Mouse (Mus musculus) kidney, embryonic 16.5 days (tissue): ENCODE results near the gene Cdh13. TPM values are rescaled to one million over a fixed set of nuclear protein-coding genes. Genes with fewer than 3 reads are reported as not detected.

Source experiments
- ATAC-seq: fragments of 200-750 bp; cut with Nextera tagmentation; 2 replicates; pipeline ENCODE4 v1.8.0; 2017; ENCODE audit warnings: moderate TSS enrichment; ENCODE audit not compliant: low FRiP score, low TSS enrichment
- H3K27ac ChIP-seq: fragments of 300-500 bp; sonication (generic); 2 replicates; pipeline ENCODE4 v1.5.1; 2014; ENCODE audit warnings: low read length
- H3K27me3 ChIP-seq: fragments of 300-500 bp; sonication (generic); 2 replicates; pipeline ENCODE4 v1.6.1; 2014; ENCODE audit warnings: low read length, control low read depth, mixed read lengths; ENCODE audit not compliant: insufficient read depth
- H3K36me3 ChIP-seq: fragments of 300-500 bp; sonication (generic); 2 replicates; pipeline ENCODE4 v1.6.1; 2014; ENCODE audit warnings: low read length, control low read depth, mixed read lengths; ENCODE audit not compliant: insufficient read depth
- H3K4me1 ChIP-seq: fragments of 300-500 bp; sonication (generic); 2 replicates; pipeline ENCODE4 v1.6.1; 2014; ENCODE audit warnings: low read length, control low read depth, mixed read lengths; ENCODE audit not compliant: insufficient read depth
- H3K4me2 ChIP-seq: fragments of 300-500 bp; sonication (generic); replicated peaks from 2 replicates; pipeline ENCODE4 v1.6.1; 2014; ENCODE audit warnings: low read depth, low read length
- H3K4me3 ChIP-seq: fragments of 300-500 bp; sonication (generic); 2 replicates; pipeline ENCODE4 v1.5.1; 2014; ENCODE audit warnings: mild to moderate bottlenecking, low read length
- H3K9ac ChIP-seq: fragments of 300-500 bp; sonication (generic); replicated peaks from 2 replicates; pipeline ENCODE4 v1.6.1; 2014; ENCODE audit warnings: low read length
- H3K9me3 ChIP-seq: fragments of 300-500 bp; sonication (generic); 2 replicates; pipeline ENCODE4 v1.6.1; 2016; ENCODE audit warnings: low read length, control low read depth
- WGBS: fragments of 180-500 bp; shearing (Covaris S2); extraction: QIAGEN DNeasy Blood & Tissue Kit; methylation state at CpG from one replicate; pipeline ENCODE4 v1.1.7; 2014; 5-methylcytosine and 5-hydroxymethylcytosine counted together
- polyA plus RNA-seq: library from polyadenylated mRNA; unstranded; fragments of >200 nt; fragmentation: Nextera tagmentation; extraction: Ambion mirVana; gene quantifications from 2 replicates; pipeline ENCODE4 v1.2.1, GENCODE M21; 2015

Gene Cdh13
- polyA plus RNA-seq, 1 experiment from 2014 or later = 2.0 TPM

GRCm38 (mm10) chr8:118518742-118519102 is 235.2 kb downstream of the Cdh13 start:
- Histone ChIP-seq H3K9ac (no peak overlapping the region), H3K4me1 (0 out of 2 replicates have a peak, but pooled peaks cover 12% of the 10 kb centered on the region), H3K27me3 (no peaks in the 10 kb centered on the region), H3K9me3 (no peaks in the 10 kb centered on the region), H3K4me2 (no peak overlapping the region), H3K27ac (no peak overlapping the region), H3K36me3 (no peaks in the 10 kb centered on the region), H3K4me3 (no peak overlapping the region)
- no peak for ATAC-seq
- WGBS = 34% methylated on average over 3 of the region's 3 CpGs

DNA sequence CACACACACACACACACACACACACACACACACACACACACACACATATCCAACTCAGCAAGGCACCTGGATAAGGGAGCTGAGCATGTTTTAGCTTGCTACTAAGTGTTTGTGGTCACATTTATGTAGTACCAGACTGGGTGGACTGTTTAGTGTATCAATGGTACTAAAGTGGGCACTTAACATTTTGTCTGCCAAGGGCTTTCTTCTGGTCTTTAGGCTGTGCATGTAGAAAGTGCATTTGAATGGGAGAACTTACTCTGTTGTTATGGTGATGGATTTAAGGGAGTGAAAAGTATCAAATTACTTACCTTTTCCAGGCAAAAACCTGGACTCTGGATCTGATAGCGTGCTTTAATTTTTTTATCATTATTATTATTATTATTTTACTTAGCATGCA is 240.4 kb downstream of the Cdh13 start:
- Histone ChIP-seq H3K4me3 (no peak overlapping the region), H3K9me3 (no peaks in the 10 kb centered on the region), H3K36me3 (no peaks in the 10 kb centered on the region), H3K9ac (no peak overlapping the region), H3K27ac (no peak overlapping the region), H3K4me2 (no peak overlapping the region), H3K4me1 (no peaks in the 10 kb centered on the region), H3K27me3 (no peaks in the 10 kb centered on the region)
- no peak for ATAC-seq
- WGBS = 50% methylated on average over 1 of the region's 1 CpGs

DNA sequence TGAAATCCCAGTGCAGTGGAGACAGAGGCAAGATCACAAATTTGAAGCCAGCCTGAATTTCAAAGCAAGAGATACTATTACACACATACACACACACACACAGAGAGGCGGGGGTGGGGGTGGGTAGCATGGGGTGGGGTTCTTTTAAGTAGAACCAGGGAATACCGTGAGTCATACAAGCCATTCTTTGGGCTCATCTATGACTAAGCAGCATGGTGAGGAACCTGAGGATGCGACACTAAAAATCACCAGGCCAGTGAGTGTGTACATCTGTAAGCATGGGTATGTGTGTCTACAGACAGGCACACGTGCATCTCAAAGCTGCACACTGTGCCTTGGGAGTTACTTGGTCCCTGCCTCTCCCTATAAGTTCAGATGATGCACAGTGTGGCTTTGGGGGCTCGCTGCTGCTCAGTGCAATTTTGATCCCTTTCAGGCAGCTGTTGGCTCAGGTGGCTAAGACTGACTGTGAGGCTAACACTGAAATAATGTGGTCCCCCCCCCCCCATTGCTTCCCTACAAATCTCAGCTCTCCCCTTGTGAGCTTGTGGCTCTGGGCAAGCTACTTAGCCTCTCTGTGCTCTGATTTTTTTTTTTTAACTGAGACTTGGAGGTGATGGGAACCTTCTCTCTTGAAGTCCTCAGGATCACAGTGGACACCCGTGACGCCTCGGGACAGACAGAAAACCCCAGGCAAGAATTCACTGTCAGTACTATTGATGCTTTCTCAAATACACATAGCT is 255.5 kb downstream of the Cdh13 start:
- H3K9ac ChIP-seq = no peak overlapping the region
- no peaks in the 10 kb centered on the region for H3K4me1 ChIP-seq
- H3K27me3 ChIP-seq = no peaks in the 10 kb centered on the region
- ATAC-seq = no peak
- no peak overlapping the region for H3K4me2 ChIP-seq
- 80% methylated on average over 8 of the region's 8 CpGs for WGBS
- no peak overlapping the region for H3K4me3 ChIP-seq
- H3K36me3 ChIP-seq = no peaks in the 10 kb centered on the region
- no peak overlapping the region for H3K27ac ChIP-seq
- no peaks in the 10 kb centered on the region for H3K9me3 ChIP-seq

DNA sequence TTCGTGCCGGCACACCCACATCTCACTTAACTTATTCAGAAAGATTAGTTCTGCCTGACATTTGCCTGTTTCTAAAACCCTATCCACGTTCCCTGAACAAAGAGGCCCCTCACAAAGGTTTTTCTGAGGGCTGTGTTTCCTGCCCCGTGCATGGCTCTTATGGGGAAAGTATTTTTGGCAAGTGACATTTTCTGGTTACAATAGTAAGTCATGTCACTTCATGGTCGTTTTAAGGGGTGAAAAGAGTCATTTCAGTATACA is 256.0 kb downstream of the Cdh13 start:
- H3K9ac ChIP-seq = no peak overlapping the region
- no peak overlapping the region for H3K4me2 ChIP-seq
- H3K36me3 ChIP-seq = no peaks in the 10 kb centered on the region
- no peaks in the 10 kb centered on the region for H3K9me3 ChIP-seq
- H3K4me3 ChIP-seq = no peak overlapping the region
- no peak overlapping the region for H3K27ac ChIP-seq
- H3K4me1 ChIP-seq = no peaks in the 10 kb centered on the region
- ATAC-seq = no peak
- H3K27me3 ChIP-seq = no peaks in the 10 kb centered on the region
- 40% methylated on average over 5 of the region's 5 CpGs for WGBS

DNA sequence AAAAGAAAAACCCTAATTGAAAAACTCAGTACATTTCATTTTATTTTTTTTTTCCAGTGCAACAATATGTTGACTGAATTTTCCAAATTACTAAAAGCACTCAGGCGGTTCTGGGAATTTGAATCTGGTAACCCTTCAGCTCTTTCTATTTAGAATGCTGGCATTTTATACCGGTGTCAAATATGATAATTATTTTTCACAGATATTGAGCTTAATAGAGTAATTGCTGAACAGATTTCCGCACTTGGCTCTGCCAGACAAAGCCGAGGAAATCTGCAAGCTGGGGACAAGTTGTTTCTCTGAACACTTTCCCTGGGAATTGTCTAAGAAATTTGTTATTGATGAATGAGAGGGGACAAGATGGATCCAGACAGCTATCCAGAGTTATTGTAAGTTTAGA is 256.4 kb downstream of the Cdh13 start:
- 86% methylated on average over 4 of the region's 4 CpGs for WGBS
- Histone ChIP-seq H3K4me2 (no peak overlapping the region), H3K4me3 (no peak overlapping the region), H3K36me3 (no peaks in the 10 kb centered on the region), H3K4me1 (no peaks in the 10 kb centered on the region), H3K27me3 (no peaks in the 10 kb centered on the region), H3K27ac (no peak overlapping the region), H3K9me3 (no peaks in the 10 kb centered on the region), H3K9ac (no peak overlapping the region)
- no peak for ATAC-seq

DNA sequence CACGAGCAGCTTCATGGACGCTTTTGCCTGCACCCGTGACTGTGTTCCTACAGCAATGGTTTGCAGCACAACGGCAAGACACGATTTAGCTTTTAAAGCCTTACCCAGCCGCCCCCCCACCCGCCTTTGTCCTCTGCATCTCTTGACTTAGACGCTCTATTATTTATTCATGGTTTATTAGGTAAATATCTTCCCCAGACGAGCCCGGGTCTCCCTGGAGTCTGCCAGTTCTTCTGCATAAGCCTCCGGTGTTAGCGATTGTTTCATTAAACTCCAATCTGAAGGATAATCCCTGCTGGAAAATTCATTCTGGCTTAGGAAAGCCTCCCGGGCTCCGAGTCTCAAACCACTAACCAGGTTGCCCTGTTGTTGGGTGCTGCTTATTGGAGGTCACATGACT is 268.9 kb downstream of the Cdh13 start:
- no peak overlapping the region for H3K4me2 ChIP-seq
- no peak overlapping the region for H3K27ac ChIP-seq
- H3K36me3 ChIP-seq = no peaks in the 10 kb centered on the region
- H3K9ac ChIP-seq = no peak overlapping the region
- ATAC-seq = no peak
- WGBS = 93% methylated on average over 14 of the region's 14 CpGs
- H3K27me3 ChIP-seq = no peaks in the 10 kb centered on the region
- H3K4me1 ChIP-seq = no peaks in the 10 kb centered on the region
- H3K9me3 ChIP-seq = no peaks in the 10 kb centered on the region
- no peak overlapping the region for H3K4me3 ChIP-seq

DNA sequence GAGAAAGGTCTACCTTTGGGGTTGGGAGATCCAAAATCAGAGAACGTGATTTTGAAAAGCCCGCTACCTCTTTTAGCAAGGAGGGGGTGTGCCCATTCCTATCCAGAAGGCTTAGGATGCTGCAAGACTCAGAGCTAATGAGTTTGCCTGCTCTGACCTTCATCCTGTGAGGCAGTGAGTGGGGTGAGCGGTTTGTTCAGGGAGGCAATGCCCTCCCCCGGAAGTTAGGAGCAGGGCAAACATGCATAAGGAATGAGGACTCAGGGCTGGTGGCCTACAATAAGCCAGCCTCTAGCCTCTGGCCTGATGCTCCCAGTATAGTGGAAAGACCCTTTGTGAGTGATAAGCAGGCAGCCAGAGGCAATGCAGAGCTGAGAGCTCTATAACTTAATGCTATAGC is 269.3 kb downstream of the Cdh13 start:
- Histone ChIP-seq H3K4me3 (no peak overlapping the region), H3K4me2 (no peak overlapping the region), H3K9ac (no peak overlapping the region), H3K27ac (no peak overlapping the region), H3K4me1 (no peaks in the 10 kb centered on the region), H3K27me3 (no peaks in the 10 kb centered on the region), H3K36me3 (no peaks in the 10 kb centered on the region), H3K9me3 (no peaks in the 10 kb centered on the region)
- ATAC-seq = no peak
- 65% methylated on average over 4 of the region's 4 CpGs for WGBS

GRCm38 (mm10) chr8:118564024-118564423 is 280.5 kb downstream of the Cdh13 start:
- no peak for ATAC-seq
- 43% methylated on average over 6 of the region's 6 CpGs for whole genome bisulfite sequencing
- H3K4me2 ChIP-seq = no peak overlapping the region

GRCm38 (mm10) chr8:118565186-118565585 is 281.7 kb downstream of the Cdh13 start:
- Histone ChIP-seq H3K4me1 (peaks cover 11% of the 10 kb centered on the region; the same call in 1 of the 2 replicates), H3K4me2 (no peak overlapping the region), H3K4me3 (no peak overlapping the region), H3K36me3 (no peaks in the 10 kb centered on the region), H3K27me3 (no peaks in the 10 kb centered on the region), H3K9me3 (no peaks in the 10 kb centered on the region), H3K9ac (no peak overlapping the region), H3K27ac (no peak overlapping the region)
- ATAC-seq = no peak
- WGBS = 92% methylated on average over 5 of the region's 5 CpGs

More at GRCm38 (mm10) chr8:118564024-118564423, 280.5 kb downstream of the Cdh13 start:
- 0 out of 2 replicates have a peak, but pooled peaks cover 11% of the 10 kb centered on the region for H3K4me1 ChIP-seq
- H3K27ac ChIP-seq = no peak overlapping the region
- no peak overlapping the region for H3K4me3 ChIP-seq
- H3K27me3 ChIP-seq = no peaks in the 10 kb centered on the region
- H3K36me3 ChIP-seq = no peaks in the 10 kb centered on the region
- H3K9me3 ChIP-seq = no peaks in the 10 kb centered on the region
- H3K9ac ChIP-seq = no peak overlapping the region

- Histone ChIP-seq H3K27ac (peak overlapping the region; percentile 6; the same call in 1 of the 2 replicates), H3K4me2 (no peak overlapping the region)
- WGBS = 50% methylated on average over 6 of the region's 6 CpGs
Measured at GRCm38 (mm10) chr8:118565887-118566747, 282.6 kb downstream of the Cdh13 start.

More at GRCm38 (mm10) chr8:118565887-118566747, 282.6 kb downstream of the Cdh13 start:
- Histone ChIP-seq H3K4me1 (peaks cover 11% of the 10 kb centered on the region; the same call in 1 of the 2 replicates), H3K9me3 (no peaks in the 10 kb centered on the region), H3K36me3 (no peaks in the 10 kb centered on the region), H3K9ac (no peak overlapping the region), H3K4me3 (no peak overlapping the region), H3K27me3 (no peaks in the 10 kb centered on the region)
- peak; percentile 78; the same call in 1 of the 2 replicates for ATAC-seq
